Mouse (Mus musculus) CD4-positive, CD25-positive, alpha-beta regulatory T cell, adult 4 months (primary cell): Measurements from ENCODE around the gene Tmtc1. TPM values are rescaled to one million over a fixed set of nuclear protein-coding genes. Genes with fewer than 3 reads are reported as not detected.

Experiments used
- ATAC-seq: one replicate; pipeline ENCODE4 v1.8.0; 2017
- polyA plus RNA-seq, 2 experiments: library from polyadenylated mRNA; unstranded; fragments of 100-300 nt; shearing (Covaris generic); gene quantifications; one replicate each; pipeline ENCODE4 v1.2.1; 2017

Tmtc1 gene
- polyA plus RNA-seq, 2 experiments from 2014 or later, result not detected

DNA sequence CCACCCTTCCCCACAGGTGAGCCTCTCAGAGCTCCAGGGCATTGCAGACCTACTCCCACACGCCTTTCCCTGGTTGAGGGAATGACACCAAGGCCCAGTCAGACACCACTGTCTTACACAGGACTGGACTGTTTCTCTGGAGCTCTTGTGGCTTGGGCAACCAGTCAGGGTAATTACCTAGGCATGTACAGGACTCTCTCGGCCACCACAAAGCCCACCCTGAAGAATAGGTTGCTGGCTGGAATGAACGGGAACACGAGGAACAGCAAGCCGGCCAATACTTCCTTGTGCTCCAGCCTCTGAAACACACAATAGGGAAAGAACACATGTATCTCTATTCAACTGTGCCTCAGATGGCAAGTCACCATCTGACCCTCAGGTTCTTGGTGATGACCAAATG, 138.4 kb downstream of the Tmtc1 start:
- no peak for ATAC-seq

DNA sequence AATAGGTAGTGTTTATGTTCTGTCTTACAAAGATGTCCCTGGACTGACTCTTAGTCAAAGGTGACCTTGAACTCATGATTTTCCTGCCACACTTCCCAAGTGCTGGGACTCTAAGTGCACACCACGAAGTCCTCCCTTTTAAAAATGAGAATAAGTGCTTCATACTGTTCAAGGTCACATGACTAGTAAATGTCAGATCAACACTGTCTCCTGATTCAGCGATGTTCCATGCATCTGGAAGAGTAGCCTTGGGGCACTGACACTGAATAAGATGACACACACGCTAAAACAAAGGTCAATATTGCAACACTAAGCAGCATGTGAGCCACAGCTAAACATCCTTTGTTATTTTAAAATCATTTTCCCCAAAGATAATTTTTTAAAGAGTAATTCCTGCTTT, 139.0 kb downstream of the Tmtc1 start:
- ATAC-seq, result no peak

DNA sequence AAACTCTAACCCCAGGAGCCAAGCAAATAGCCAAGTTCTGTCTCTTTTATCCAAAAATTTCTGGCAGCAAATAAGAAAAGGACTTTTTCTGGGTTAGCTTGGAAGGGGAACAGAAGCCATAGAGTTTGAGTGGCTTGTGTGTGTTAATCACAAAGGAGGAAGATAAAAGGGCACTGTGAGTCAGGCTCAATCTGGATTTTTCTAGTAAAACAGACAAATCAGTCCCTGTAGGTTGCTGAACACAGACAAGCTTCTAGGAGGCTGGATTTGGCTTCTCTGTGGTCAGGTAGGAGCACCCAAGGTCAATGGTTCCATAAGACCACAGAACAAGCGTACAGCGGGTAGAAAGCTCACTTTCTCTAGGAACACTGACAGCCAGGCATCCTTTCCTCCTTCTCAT, 141.9 kb downstream of the Tmtc1 start:
- ATAC-seq, result no peak

DNA sequence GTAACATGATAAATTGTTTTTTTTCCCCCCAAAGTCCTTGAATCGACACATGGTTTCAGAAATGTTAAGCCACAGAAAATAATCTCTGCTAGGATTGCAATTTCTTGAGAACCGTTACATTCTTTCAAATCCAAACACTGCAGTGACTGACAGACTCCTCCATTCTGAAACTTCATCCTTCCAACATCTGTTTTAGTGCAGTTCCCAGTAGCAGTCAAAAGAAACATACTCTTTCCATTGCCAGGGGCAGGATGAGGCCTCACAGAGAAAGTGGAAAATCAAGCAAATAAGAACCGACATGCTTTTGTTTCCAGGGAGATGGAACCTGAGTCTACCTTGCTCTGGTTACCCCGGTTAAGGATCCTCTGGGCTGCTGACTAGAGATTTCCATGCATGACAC, 147.1 kb downstream of the Tmtc1 start:
- ATAC-seq, result no peak

DNA sequence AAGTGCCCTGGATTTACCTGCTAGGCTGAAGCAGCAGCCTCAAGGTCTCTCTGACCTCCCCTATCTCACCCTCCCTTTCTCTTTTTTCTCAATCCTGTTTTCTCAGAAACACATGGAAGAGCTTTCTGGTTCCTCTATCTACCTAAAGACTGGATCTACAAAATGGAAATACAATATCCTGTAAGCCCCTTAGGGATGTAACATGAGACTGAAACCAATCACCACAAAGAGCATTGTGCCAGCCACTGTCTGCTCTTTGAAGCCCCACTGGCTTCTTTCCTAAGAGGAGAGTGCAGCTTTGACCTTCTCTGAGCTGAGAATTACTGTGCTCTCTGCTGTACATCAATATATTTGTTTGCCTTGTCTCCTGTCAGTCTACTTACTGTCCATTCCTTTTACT, 147.8 kb downstream of the Tmtc1 start:
- no peak for ATAC-seq

DNA sequence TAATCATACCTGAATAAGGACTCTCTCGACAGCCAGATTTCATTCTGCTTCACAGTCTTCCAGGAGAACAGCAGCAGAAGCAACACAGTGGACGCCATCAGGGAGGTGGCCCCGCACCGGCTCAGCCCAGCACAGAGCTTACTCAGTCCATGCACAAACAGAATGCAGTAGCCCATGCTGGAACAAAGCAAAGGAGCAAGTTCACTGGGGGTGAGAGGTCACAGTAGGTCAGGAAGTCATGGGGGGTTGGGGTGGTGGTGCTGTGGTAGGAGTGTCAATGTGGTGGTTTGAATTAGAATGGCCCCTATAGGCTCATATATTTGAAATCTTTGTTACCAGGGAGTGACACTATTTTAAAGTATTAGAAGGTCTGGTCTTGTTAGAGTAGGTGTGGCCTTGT, 149.7 kb downstream of the Tmtc1 start:
- no peak for ATAC-seq

DNA sequence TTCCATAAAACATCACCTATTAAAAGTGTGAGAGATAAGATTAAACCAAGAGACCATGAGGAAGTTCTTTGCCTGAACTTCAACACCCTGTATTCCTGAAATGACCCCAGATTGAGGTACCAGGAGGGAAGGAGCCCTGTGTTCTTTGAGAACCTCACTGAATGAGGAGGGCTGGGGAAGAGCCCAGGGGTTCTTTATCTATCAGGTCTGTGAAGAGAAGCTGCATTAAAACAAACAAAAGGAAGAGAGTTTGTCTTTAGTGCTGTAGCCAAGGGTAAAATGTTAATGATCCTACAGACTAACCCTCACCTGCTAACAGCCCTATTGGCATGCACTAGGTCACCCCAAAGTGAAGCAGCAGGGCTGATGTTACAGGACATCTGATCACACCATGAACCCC, 153.3 kb downstream of the Tmtc1 start:
- ATAC-seq, result no peak

DNA sequence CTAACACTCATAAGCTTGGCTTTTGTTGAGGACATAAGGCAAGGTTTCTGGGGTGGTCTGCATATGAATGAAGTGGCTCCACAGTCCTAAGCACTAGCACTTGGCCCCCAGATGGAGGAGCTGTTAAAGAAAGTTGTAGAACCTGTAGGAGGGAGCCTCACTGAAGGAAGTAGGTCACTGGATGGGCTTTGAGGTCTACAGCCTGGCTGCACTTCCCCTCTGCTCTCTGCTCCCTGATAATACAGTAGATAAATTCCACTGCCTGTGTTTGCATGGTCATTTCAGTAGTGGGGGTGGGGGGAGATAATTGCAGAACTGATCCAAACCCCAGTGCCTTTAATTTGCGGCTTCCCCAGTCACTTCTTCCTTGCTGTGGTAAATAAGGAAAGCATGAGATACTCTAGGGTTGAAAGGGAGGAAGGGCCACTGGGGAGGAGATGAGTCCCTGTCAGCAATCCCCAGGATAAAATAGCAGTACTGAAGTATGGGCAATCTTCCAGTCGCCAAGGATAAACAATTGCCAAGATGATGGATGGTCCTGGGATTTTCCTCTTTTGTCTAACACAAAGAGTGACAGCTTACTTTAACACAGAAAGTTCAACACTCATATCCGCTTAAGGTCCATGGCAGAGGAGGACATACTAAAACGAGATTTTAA, 160.8 kb downstream of the Tmtc1 start:
- no peak for ATAC-seq

DNA sequence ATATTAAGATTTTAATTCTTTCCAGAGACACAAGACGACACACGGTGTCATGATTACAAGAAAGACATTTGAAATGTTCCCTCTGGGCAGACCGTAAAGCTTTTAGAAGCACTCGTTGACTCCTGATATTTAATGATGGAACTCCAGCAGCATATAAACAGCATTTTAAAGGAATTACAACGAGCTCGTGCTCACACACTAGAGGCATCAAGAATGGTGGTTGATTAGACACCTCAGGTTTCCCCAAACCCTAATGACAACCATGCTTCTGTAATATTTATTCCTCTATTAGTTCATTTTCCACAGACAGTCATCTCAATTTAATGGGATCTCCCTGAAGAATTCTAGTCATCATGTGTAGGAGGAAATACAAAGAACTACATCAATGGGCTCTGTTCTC, 164.9 kb downstream of the Tmtc1 start:
- no peak for ATAC-seq

DNA sequence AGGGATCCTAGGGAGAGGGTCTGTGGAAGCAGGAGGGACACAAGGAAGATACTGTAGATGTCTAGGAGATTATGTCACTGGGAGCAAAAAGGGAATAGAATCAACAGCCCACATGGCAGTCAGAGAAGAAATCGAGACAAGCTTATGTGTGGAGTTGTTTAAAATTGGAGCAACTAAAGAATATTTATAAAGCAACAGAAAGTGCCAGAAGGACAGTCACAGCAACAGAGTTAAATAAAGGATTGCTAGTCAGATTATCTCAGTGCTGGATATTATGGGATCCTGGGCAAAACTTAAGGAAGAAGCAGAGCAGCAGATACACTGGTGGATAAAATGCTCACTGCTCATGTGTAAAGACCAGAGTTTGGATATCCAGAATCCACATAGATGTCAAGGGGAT, 167.8 kb downstream of the Tmtc1 start:
- ATAC-seq, result no peak

DNA sequence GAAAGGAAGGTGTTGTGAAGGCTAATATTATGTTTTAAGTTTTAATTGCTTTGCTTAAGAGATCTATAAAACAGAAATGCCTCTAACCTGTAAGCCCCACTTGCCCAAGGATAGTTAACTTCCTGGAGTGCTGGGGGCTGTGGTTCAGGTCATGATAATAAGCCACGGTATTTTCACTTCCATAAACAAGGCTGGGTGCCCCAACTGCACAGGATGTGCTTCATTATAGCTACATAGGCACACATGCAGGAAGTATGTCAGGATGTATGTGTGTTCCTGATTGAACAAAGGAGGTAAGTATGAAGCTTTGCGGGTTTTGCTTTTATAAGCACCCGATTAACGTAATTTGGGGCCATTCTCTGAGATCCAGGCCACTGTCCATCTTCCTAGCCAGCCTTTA, 169.1 kb downstream of the Tmtc1 start:
- no peak for ATAC-seq

DNA sequence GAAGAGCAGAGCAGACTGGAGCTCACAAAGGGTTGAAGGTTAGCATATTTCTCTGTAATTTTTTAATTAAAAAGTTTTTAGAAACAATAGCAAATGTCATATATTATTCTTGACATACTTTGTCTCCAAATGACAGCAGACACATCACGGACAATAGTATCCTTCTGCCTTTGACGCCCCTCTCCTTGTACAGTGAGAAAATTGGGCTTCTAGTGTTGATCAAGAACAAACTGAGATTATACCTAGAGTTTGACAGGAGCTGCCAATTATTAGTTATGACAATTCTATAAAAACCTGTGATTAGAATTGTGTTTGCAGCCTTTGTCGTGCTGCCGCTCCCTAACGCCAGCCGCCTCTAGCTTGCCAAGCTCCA, 183.5 kb downstream of the Tmtc1 start:
- ATAC-seq, result no peak

DNA sequence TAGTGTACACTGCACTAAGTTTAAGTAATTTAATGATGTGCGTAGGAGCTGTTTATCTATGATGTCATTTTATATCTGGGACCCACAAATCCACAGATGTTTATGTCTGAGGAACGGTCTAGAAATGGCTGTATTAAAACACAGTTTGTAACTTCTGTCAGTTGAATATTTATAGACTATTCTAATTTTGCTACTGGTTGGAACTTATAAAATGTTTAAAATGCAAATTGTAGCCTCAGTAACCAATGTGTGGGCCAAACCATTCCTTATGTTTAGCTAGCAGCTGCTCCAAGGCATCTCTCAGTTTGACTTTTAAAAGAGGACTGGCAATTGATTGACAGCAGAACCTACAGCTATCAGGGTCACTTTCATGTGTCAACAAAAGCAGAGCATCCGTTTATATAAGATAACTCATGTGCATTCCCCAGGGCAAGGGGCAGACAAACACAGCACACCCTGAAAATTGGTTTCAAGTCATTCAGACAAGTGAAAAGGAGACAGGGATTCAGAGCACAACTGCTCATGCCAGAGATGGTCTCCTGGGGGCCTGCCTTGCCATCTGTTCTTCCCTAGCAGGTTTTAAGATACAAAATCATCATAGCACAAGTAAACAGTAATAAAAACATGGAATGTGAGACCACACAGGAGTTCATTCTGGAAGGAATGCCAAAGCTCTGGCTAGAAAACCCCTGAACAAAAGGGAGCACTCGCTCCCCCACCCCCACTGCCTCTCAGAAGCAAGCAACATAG, 184.0 kb downstream of the Tmtc1 start:
- ATAC-seq, result no peak

DNA sequence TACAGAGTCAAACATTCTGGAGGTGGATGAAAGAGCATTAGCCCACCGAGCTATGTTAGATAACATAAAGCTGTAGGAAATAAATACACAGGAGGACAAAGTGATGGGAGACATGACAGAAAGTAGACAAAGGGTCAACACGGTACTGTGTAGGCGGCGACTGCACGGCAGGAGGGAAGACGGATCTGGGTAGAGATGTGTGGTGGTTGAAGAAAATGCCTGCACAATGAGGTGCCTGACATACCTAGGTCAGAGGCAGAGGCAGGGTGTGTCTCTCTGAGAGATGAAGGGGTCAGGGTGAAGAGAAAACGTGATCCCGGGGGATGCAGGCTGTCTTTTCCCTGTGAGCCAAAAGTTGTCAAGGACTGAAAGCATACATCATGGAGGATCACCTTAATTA, 185.1 kb downstream of the Tmtc1 start:
- ATAC-seq, result no peak

DNA sequence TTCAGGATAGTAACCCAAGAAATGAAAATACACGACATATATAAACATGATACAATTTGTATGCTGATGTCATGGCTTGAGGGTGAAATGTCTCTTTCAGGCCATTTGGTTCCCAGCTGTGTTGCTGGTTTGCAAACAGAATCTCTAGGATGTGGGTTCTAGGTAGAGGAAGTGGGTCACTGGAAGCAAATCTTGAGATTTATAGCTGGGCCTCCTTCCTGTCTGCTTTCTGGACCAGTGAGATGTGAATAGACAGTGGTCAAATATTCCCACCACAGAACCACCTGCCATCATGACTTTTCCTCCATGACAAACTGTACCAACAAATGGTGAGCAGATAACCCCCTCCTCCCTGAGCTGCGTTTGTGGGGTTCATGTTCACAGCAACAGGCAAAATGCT, 186.4 kb downstream of the Tmtc1 start:
- no peak for ATAC-seq

DNA sequence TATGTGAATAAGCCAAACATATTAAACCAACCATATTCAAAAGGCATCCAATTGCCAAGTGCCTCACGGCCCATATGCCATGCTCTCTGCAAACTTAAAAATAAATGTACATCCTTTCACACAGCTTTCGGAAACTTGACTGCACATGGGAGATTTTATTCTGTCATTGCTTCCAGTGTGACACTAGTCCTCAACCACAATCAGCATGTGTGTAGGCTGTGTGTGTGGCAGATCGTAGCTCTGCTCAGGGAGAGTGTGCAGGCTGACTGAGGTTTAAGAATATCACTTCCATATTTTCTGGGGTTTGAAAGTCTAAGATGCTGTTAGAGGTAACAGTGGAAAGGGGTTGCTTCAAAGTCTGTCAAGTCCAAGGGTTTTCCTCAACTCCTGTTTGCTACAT, 188.1 kb downstream of the Tmtc1 start:
- no peak for ATAC-seq

DNA sequence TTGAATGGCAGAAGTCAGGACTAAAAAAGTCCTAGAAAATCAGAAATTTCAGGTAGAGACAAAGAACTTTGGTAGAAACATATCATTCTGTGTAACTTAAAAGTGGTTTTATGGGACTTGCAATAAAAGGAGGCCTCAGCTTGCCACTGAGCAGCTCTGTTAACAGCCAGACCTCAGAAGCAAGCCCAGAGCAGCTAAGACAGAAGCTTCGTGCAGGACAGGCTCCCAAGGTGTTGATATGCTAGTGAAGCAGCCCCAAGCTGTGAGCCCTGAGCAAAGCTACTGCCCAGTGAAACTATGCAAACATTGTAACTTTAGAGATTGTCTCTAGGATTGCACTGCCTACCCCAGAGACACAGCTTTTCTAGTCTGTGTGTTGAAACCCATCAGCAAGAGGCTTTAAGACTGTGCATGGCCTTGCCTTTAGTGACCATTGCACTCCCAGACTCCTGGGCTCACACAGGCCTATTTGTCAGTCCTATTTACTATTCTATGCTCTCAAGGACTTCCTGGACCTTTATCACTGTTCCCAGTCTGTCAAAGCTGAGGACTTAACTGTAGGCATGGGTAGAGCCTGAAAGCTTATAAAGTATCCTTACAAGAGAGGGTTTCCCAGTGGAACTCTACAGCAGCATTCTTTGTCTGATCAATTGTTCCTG, 188.7 kb downstream of the Tmtc1 start:
- no peak for ATAC-seq

DNA sequence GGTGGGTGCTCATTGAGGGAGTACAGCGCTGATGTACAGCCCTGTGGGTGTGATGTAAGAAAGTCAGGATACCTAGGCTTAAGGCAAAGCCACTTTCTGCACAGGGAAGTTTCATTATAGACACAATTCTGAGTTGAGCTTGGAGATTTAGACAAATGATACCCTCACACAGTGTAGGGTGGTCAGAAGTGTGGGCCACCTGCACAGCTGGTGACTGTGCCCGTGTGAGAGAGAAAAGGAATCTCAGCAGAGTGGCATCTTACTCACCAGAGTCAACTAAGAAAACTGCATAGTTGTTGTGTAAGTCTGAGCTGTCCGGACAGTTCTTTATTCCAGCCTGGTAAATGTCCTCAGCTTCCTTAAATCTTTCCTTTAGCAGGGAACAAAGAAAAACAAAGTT, 195.0 kb downstream of the Tmtc1 start:
- ATAC-seq, result no peak

DNA sequence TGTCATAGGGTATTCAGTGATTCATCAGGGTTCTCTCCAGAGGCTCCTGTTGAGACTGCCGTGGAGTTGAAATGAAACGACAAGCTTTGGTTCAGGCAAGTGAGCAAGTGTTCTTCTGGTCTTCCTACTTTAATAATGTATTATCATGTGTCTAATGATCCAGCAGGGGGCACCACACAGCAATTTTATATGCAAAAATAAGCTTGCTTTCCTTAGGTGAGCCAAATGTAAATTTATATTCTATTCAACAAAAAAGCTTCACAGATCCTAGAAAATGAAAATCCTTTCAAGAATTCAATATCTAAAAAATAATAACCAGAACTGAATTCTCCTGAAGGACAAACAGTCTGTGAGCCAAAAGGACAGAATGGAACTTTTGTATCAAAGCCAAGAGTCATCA, 195.6 kb downstream of the Tmtc1 start:
- no peak for ATAC-seq

DNA sequence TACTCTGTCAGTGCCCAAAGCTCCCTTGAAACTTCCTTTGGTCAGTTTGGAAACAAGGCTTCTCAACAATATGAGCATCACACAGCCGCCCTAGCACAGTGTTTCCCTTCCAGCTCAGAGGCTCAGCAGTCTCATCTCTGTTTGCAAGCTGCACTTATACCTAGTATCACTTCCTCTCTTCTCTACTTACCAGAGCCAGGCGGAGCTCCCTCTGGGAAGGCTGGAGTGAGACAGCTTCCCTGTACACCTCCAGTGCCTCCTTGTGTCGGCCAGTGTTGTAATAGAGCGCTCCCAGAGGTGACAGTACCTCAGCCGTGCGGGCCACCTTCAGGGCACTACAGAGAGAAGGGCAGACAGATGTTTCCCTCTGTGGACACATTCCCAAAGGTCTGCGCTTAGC, 197.6 kb downstream of the Tmtc1 start:
- no peak for ATAC-seq

DNA sequence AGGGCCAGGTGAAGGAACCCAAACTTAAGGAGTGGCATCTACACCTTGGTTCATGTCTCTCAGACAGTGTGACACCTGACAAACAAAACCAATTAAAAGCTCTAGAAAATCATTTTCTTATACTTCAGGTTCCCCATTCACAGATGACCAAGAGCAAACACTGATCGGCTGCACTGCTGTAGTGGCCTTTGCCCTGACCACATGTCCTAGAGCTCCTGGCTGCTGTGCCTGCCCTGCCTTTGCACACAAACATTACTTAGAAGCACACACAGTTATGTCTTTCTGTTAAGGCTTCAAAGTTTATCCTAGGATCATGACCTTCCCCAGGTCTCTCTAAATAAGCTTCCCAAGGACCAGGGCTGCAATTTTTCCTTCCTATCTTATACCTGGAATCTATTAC, 199.4 kb downstream of the Tmtc1 start:
- no peak for ATAC-seq

DNA sequence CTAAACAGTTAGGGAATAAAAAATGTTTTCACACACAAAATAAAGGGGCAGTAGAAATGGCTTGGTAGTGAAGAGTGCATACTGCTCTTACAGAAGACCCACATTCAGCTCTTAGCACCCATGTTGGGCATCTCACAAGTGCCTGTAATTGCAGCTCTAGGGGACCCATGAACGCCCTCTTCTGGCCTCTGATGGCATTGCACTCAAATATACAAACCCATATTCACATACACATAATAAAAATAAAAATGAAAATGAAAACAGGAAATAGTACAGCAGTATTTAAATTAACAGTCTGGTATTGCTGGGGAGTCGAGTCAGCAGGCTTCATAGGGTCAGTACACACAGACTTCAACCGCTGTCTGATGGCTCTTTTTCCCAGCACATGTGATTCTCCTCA, 201.9 kb downstream of the Tmtc1 start:
- ATAC-seq, result no peak

DNA sequence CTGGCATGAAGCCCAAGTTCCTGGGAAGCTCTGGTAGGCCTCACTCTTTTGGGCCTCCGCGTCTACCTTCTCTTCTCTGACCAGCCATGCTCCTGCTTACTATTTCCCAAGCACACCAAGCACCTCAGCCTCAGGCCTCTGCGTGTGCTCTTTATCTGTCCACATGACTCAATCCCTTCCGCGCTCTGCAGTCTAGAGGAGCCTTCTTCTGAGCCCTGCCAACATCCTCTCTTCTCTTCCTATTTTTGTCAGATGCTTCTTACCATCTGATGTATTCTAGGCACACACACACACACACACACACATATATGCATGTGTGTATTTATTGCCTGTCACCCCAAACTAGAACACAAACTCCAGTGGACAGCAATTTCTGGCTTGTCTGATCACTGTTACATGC, 202.5 kb downstream of the Tmtc1 start:
- no peak for ATAC-seq

DNA sequence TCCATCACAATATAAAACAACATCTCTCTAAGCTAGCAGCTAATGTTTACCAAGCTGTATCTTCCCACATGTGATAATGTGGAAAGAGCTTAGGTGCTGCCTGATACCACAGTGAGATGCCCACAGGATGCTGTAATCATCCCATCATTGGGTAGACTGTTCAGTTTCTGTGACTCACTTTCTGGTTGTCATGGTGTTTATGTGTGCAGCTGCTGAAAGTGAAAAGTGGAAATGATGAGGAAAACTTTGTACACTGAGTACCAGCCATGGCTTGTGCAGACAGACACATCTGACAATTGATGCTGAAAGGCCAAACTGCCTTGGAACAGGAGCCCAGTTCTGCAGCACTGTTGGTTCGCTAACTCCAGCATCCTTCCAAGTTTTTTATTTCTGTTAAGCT, 204.9 kb downstream of the Tmtc1 start:
- ATAC-seq, result no peak
